Mouse (Mus musculus) left cerebral cortex, postnatal 10 days (tissue): ENCODE data around the gene Pdxdc1. TPM values are rescaled to one million over a fixed set of nuclear protein-coding genes. Genes with fewer than 3 reads are reported as not detected.
A peak's percentile ranks its signal among the peaks of the same experiment; 100 is the strongest.
"Not testable (repeated sequence)": the region's sequence is repeated elsewhere in the genome, so short reads cannot be mapped to it uniquely, and the experiment has no call there.

ENCODE experiments used
- DNase-seq, 2 experiments: peaks; one replicate each; pipeline ENCODE4 v3.0.0; 2021 to 2022; ENCODE audit warnings: low spot score in 2 of 2, mixed read lengths in 1 of 2; ENCODE audit errors: extremely low spot score in 1 of 2
- intact Hi-C: fragments of 180-260 bp; cut with DNase I; formaldehyde crosslinking; loops from one replicate; pipeline ENCODE4 v1.15.1; 2025
- total RNA-seq, 2 experiments: library from RNA; stranded (reverse); gene quantifications; 2 replicates each; pipeline ENCODE4 v1.2.3; 2021

Gene Pdxdc1
- total RNA-seq, 2 experiments from 2014 or later = 73.0 to 73.4 TPM

DNA sequence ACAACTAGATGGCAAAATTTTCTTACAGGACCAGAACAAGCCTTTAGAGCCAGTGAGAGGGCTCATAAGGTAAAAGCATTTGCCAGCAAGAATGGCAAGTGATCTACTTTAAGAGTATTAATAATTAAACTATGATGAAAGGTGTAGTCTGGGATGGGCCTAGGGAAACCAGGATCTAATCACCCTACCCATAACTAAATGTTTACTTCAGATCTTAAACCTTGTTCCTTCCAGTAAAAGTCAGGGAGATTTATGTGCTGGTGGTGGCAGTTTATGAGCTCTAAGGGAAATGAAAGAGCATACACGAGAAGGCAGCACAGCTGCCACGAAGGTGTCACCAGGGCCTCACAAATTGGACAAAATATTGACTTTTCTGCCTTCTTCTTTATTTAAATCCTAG is 8.8 kb downstream of the Pdxdc1 start:
- no peak for DNase-seq
- intact Hi-C loops = no loop called here

GRCm38 (mm10) chr16:13892850-13893249 is 10.1 kb downstream of the Pdxdc1 start:
- intact Hi-C loops = no loop called here
- no peak for DNase-seq

GRCm38 (mm10) chr16:13890449-13890848 is 12.5 kb downstream of the Pdxdc1 start:
- no peak for DNase-seq
- intact Hi-C loops = no loop called here

- intact Hi-C loops = no loop called here
- no peak for DNase-seq
Observed at GRCm38 (mm10) chr16:13883094-13883774, 19.7 kb downstream of the Pdxdc1 start.

- DNase-seq = no peak
- intact Hi-C loops = no loop called here
Observed at GRCm38 (mm10) chr16:13875483-13875882, 27.4 kb downstream of the Pdxdc1 start.

DNA sequence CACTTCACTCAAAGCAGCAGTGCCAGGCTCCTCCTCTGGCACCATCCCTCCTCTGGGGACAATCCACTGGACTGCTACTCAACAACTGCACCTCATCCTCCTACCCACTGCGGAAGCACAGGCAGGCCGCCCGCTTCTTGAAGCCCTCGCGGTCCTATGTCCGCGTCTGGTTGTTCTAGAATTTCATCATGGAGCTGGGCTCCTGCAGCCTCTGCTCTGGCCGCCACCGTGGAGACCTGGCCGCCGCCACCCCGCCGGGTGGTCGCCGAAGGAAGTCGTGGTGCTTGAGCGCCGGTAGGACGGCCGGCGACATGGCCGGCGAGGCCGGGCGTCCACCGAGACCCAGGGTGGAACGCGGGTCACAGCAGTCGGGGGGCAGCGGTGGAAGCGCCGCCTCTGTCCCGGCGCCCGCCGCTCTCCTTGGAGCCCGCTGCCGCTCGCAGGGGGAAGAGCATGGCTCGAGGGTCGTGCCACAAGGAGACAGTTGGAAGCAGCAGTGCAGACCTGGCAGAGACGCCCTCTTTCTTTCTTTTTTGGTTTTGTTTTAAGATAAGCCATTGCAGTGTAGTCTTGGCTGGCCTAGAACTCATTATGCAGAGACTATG is 34.9 kb downstream of the Pdxdc1 start:
- intact Hi-C loops = no loop called here
- DNase-seq = peak in 1 of 2 experiments; percentile 38

GRCm38 (mm10) chr16:13867406-13867805 is 35.5 kb downstream of the Pdxdc1 start:
- intact Hi-C loops = not testable (repeated sequence)
- DNase-seq = peak in 1 of 2 experiments; percentile 58

- intact Hi-C loops = no loop called here
- DNase-seq = no peak
Observed at GRCm38 (mm10) chr16:13866616-13867015, 36.3 kb downstream of the Pdxdc1 start.

GRCm38 (mm10) chr16:13866076-13866475 is 36.9 kb downstream of the Pdxdc1 start:
- no peak for DNase-seq
- intact Hi-C loops = no loop called here

DNA sequence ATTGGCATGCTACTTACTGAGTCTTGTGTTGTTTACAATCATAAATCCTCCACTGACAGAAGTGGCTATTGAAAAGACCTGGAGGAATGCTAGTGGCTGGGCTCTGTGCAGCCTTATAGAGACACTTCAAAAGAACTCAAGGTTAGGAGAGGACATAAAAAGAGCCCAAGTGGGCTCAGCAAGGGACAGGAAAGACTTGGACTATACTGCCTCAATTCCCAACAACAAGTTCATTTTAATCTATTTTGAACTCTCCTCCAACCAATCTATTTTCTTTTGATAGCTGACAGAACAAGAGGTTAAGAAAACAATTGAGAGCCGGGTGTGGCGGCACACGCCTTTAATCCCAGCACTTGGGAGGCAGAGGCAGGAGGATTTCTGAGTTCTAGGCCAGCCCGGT is 49.0 kb downstream of the Pdxdc1 start:
- DNase-seq = no peak
- intact Hi-C loops = no loop called here

GRCm38 (mm10) chr16:13851446-13851845 is 51.5 kb downstream of the Pdxdc1 start:
- intact Hi-C loops = no loop called here
- no peak for DNase-seq

DNA sequence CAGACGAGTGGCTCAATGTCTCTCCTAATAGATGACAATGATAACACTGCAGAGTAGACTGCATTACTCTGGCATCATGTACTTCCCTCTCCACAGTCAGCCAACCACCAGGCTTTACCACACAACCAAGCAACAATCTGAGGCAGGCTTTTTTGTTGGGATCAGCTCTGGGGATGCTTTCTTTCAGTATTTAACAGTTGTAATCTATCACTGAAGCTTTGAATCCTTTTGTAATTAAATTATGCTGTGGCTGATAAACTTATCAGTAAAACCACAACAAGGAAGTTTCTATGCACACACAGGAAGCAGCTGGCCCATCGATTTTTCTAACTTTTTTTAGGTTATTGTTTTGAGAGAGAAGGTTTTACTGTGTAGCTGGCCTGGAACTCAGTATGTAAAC is 54.6 kb downstream of the Pdxdc1 start:
- intact Hi-C loops = no loop called here
- DNase-seq = no peak

DNA sequence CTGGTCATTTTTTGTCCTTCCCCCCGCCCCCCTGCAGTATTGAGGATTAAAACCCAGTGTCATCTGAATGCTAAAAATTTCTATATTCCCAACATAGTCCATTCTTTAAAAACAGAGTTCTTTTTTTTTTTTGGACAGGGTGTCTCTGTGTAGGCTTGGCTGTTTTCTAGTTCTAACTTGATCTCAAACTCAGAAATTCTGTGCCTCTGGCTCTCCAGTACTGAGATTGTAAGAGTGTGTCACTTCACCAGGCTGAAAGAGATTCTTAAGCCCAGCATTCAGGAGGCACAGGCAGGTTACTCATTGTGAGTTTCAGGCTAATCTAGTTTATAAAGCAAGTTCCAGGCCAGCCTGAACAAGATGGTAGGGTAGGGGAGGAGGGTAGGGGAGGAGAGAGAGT is 56.3 kb downstream of the Pdxdc1 start:
- no peak for DNase-seq
- intact Hi-C loops = no loop called here

GRCm38 (mm10) chr16:13845031-13845430 is 57.9 kb downstream of the Pdxdc1 start:
- DNase-seq = no peak
- intact Hi-C loops = no loop called here

GRCm38 (mm10) chr16:13840956-13841355 is 62.0 kb downstream of the Pdxdc1 start:
- intact Hi-C loops = no loop called here

GRCm38 (mm10) chr16:13840056-13840455 is 62.9 kb downstream of the Pdxdc1 start:
- intact Hi-C loops = no loop called here
- DNase-seq = no peak

More at GRCm38 (mm10) chr16:13840956-13841355, 62.0 kb downstream of the Pdxdc1 start:
- DNase-seq = no peak

DNA sequence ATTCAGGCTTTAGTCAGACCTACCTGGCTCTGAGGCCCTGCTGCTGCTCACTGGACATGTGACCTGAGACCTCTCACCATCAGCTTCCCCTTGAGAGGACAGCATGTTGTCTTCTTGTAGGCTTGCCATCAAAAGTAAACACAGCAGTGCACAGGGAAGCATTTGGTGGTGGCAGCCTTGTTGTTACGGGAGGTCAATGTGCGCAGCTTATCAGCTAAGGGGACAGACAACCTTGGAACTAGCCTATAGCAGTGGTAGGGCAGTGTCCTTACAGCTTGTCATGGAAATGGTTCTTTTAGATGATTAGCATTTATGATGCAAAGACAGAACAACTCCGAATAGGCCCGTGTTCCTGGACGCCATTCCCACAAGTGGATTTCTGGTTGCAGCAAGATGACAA is 68.5 kb downstream of the Pdxdc1 start:
- intact Hi-C loops = loop anchor here (10.0 kb wide), 1 partner anchor 290 kb away; no protein-coding TSS in a partner anchor

DNA sequence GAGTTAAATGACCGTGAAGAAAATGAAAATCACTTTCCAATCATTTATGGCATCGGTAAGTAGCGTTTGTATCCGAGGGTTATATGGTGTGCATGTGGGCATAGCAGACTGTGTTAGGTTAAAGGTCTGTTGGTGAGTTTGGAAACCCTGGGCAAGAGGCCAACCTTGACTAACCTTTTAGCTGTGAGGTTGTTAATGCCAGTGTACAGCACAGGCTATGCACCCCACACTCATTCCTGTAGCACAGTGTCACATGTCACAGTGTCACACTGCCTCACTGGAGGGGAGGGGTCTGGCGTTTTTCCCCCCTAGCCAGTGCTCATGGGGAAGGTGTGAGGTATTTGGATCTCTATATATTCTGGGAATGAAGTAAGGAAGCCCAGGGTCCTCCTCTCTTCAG is 71.3 kb downstream of the Pdxdc1 start:
- DNase-seq = no peak
- intact Hi-C loops = loop anchor here (10.0 kb wide), 1 partner anchor 293 kb away; no protein-coding TSS in a partner anchor

More for the DNA sequence above, 68.5 kb downstream of the Pdxdc1 start:
- DNase-seq = no peak

GRCm38 (mm10) chr16:13830444-13830843 is 72.5 kb downstream of the Pdxdc1 start:
- intact Hi-C loops = loop anchor here (10.0 kb wide), 1 partner anchor 294 kb away; no protein-coding TSS in a partner anchor

DNA sequence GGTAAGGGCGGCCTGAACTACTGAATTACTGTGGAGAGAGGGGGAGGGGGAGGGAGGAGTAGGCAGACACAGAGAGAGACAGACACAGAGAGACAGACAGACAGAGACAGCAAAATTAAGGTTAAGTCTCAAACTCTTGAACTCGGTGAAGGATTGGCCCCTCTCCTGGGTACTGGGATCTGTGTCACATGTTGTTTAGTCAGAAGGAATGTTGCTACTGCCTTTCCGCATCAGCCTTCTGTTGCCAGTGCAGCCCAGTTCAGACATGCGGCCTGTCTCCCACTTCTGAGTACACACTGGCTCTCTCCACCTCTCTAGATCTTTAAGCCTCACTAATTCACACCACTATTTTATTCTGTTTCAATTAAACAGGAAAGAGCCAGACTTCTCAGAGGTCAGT is 76.4 kb downstream of the Pdxdc1 start:
- intact Hi-C loops = no loop called here

More at GRCm38 (mm10) chr16:13830444-13830843, 72.5 kb downstream of the Pdxdc1 start:
- DNase-seq = no peak

More for the DNA sequence above, 76.4 kb downstream of the Pdxdc1 start:
- no peak for DNase-seq
